Mouse (Mus musculus) neural tube, embryonic 11.5 days (tissue): Measurements from ENCODE around the gene Abhd17b. TPM values are rescaled to one million over a fixed set of nuclear protein-coding genes. Genes with fewer than 3 reads are reported as not detected.

Source experiments
- ATAC-seq: fragments of 200-750 bp; cut with Nextera tagmentation; 2 replicates; pipeline ENCODE4 v1.8.0; 2017; ENCODE audit warnings: moderate number of reproducible peaks, mild to moderate bottlenecking, moderate TSS enrichment, moderate library complexity; ENCODE audit not compliant: insufficient read depth, low FRiP score, low TSS enrichment
- DNase-seq: peaks from one replicate; pipeline ENCODE4 v3.0.0-alpha.2; 2015; ENCODE audit warnings: low spot score
- H3K27ac ChIP-seq: fragments of 300-500 bp; sonication (generic); 2 replicates; pipeline ENCODE4 v1.5.1; 2014; ENCODE audit warnings: low read depth, mild to moderate bottlenecking, low read length
- H3K27me3 ChIP-seq: fragments of 300-500 bp; sonication (generic); 2 replicates; pipeline ENCODE4 v1.6.1; 2014; ENCODE audit warnings: mild to moderate bottlenecking, low read length, mixed read lengths; ENCODE audit not compliant: control insufficient read depth, insufficient read depth
- H3K36me3 ChIP-seq: fragments of 300-500 bp; sonication (generic); 2 replicates; pipeline ENCODE4 v1.6.1; 2014; ENCODE audit warnings: mild to moderate bottlenecking, low read length, moderate library complexity, mixed read lengths; ENCODE audit not compliant: control insufficient read depth, insufficient read depth
- H3K4me1 ChIP-seq: fragments of 300-500 bp; sonication (generic); 2 replicates; pipeline ENCODE4 v1.6.1; 2014; ENCODE audit warnings: low read length, mixed read lengths; ENCODE audit not compliant: control insufficient read depth, insufficient read depth
- H3K4me2 ChIP-seq: fragments of 300-500 bp; sonication (generic); 2 replicates; pipeline ENCODE4 v1.6.1; 2014; ENCODE audit warnings: low read depth, mild to moderate bottlenecking, moderate library complexity
- H3K4me3 ChIP-seq: fragments of 300-500 bp; sonication (generic); 2 replicates; pipeline ENCODE4 v1.5.1; 2014; ENCODE audit warnings: low read depth, low read length
- H3K9ac ChIP-seq: fragments of 300-500 bp; sonication (generic); 2 replicates; pipeline ENCODE4 v1.6.1; 2014; ENCODE audit warnings: mild to moderate bottlenecking, low read length
- H3K9me3 ChIP-seq: fragments of 300-500 bp; sonication (generic); 2 replicates; pipeline ENCODE4 v1.6.1; 2016; ENCODE audit warnings: low read length; ENCODE audit not compliant: control insufficient read depth
- WGBS: fragments of 180-500 bp; shearing (Covaris S2); extraction: QIAGEN DNeasy Blood & Tissue Kit; methylation state at CpG from one replicate; pipeline ENCODE4 v1.1.7; 2014; 5-methylcytosine and 5-hydroxymethylcytosine counted together
- polyA plus RNA-seq: library from polyadenylated mRNA; unstranded; fragments of >200 nt; fragmentation: Nextera tagmentation; extraction: Ambion mirVana; gene quantifications from 2 replicates; pipeline ENCODE4 v1.2.1, GENCODE M21; 2014

Gene Abhd17b
- polyA plus RNA-seq, 1 experiment from 2014 or later: 44.2 TPM

DNA sequence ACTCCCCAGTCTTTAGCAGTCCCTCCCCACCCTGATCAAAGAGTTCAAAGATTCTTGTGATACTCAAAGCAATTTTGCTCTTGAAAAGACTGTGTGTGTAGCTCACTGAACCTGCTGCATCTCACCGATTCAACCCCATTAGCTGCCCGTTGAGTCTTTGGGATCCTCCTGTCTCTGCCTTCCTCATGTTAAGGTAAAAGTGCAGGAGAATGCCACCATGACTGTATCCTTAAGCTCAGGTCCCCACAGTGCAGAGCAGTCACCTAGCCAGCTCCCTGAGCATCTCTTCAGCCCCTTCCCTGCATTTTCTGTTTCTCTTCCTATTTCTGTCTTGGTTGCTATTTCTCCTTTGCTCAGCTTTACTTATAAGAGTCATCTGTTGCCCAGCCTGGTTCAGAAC is 80.2 kb downstream of the Abhd17b start:
- WGBS: 92% methylated on average over 2 of the region's 2 CpGs
- Histone ChIP-seq H3K36me3 (no peaks in the 10 kb centered on the region), H3K27me3 (no peaks in the 10 kb centered on the region), H3K9ac (no peak overlapping the region), H3K4me2 (no peak overlapping the region), H3K9me3 (no peaks in the 10 kb centered on the region), H3K4me3 (no peak overlapping the region), H3K27ac (no peak overlapping the region), H3K4me1 (no peaks in the 10 kb centered on the region)
- DNase-seq (no peak), ATAC-seq (no peak)

GRCm38 (mm10) chr19:21734112-21734511 is 81.1 kb downstream of the Abhd17b start:
- Histone ChIP-seq H3K4me1 (no peaks in the 10 kb centered on the region), H3K27ac (no peak overlapping the region), H3K4me2 (no peak overlapping the region), H3K36me3 (no peaks in the 10 kb centered on the region), H3K27me3 (no peaks in the 10 kb centered on the region), H3K9me3 (no peaks in the 10 kb centered on the region), H3K9ac (no peak overlapping the region), H3K4me3 (no peak overlapping the region)
- 43% methylated on average over 5 of the region's 5 CpGs for WGBS
- ATAC-seq: no peak
- peak; percentile 48 for DNase-seq

Other genes with a start within 250 kb of the Abhd17b start
- gene Gda, start 179.7 kb upstream of the Abhd17b start, polyA plus RNA-seq: not detected in 2 replicates
- 68.2 and 73.4 TPM in 2 replicates for gene 1110059E24Rik, start 209 bp upstream of the Abhd17b start, polyA plus RNA-seq
- gene Cemip2, start 125.2 kb downstream of the Abhd17b start, polyA plus RNA-seq: 99.9 and 108 TPM in 2 replicates